Mouse (Mus musculus) forebrain, embryonic 14.5 days (tissue): ENCODE results near the gene Plaa. TPM values are rescaled to one million over a fixed set of nuclear protein-coding genes. Genes with fewer than 3 reads are reported as not detected.
A peak's percentile ranks its signal among the peaks of the same experiment; 100 is the strongest.

Experiments
- ATAC-seq: fragments of 200-750 bp; cut with Nextera tagmentation; 2 replicates; pipeline ENCODE4 v1.8.0; 2017; ENCODE audit warnings: mild to moderate bottlenecking, moderate library complexity
- DNase-seq: peaks from one replicate; pipeline ENCODE4 v3.0.0-alpha.2; 2015; ENCODE audit warnings: low spot score
- H3K27ac ChIP-seq: fragments of 300-500 bp; sonication (generic); 2 replicates; pipeline ENCODE4 v1.5.1; 2014; ENCODE audit warnings: low read depth, mild to moderate bottlenecking, control low read depth, low read length, moderate library complexity
- H3K27me3 ChIP-seq: fragments of 300-500 bp; sonication (generic); replicated peaks from 2 replicates; pipeline ENCODE4 v1.6.1; 2014; ENCODE audit warnings: low read length, control low read depth, mixed read lengths; ENCODE audit not compliant: control insufficient read depth, insufficient read depth
- H3K36me3 ChIP-seq: fragments of 300-500 bp; sonication (generic); 2 replicates; pipeline ENCODE4 v1.6.1; 2014; ENCODE audit warnings: low read length, control low read depth; ENCODE audit not compliant: control insufficient read depth, insufficient read depth
- H3K4me1 ChIP-seq: fragments of 300-500 bp; sonication (generic); 2 replicates; pipeline ENCODE4 v1.6.1; 2014; ENCODE audit warnings: antibody characterized with exemption, low read length, control low read depth; ENCODE audit not compliant: control insufficient read depth, insufficient read depth
- H3K4me2 ChIP-seq: fragments of 300-500 bp; sonication (generic); 2 replicates; pipeline ENCODE4 v1.6.1; 2014; ENCODE audit warnings: mild to moderate bottlenecking, control low read depth, low read length
- H3K4me3 ChIP-seq: fragments of 300-500 bp; sonication (generic); 2 replicates; pipeline ENCODE4 v1.5.1; 2014; ENCODE audit warnings: low read depth, low read length, control low read depth
- H3K9ac ChIP-seq: fragments of 300-500 bp; sonication (generic); 2 replicates; pipeline ENCODE4 v1.6.1; 2014; ENCODE audit warnings: mild to moderate bottlenecking, low read length, control low read depth, moderate library complexity
- H3K9me3 ChIP-seq: fragments of 300-500 bp; sonication (generic); replicated peaks from 2 replicates; pipeline ENCODE4 v1.6.1; 2016; ENCODE audit warnings: low read length, control low read depth, mixed read lengths; ENCODE audit not compliant: control insufficient read depth
- WGBS: fragments of 180-500 bp; shearing (Covaris S2); extraction: QIAGEN DNeasy Blood & Tissue Kit; methylation state at CpG from one replicate; pipeline ENCODE4 v1.1.7; 2014; 5-methylcytosine and 5-hydroxymethylcytosine counted together
- polyA plus RNA-seq: library from polyadenylated mRNA; unstranded; fragments of >200 nt; fragmentation: Nextera tagmentation; extraction: Ambion mirVana; gene quantifications from 2 replicates; pipeline ENCODE4 v1.2.1, GENCODE M21; 2014

Plaa gene
- polyA plus RNA-seq, 1 experiment from 2014 or later: 69.4 TPM

GRCm38 (mm10) chr4:94605591-94605990 lies 2.5 kb upstream of the Plaa start:
- no peak overlapping the region for H3K4me2 ChIP-seq
- no peak overlapping the region for H3K27ac ChIP-seq
- no peak overlapping the region for H3K9ac ChIP-seq
- ATAC-seq (no peak), DNase-seq (no peak)
- H3K9me3 ChIP-seq: no peaks in the 10 kb centered on the region
- no peaks in the 10 kb centered on the region for H3K27me3 ChIP-seq
- WGBS: 91% methylated on average over 2 of the region's 2 CpGs
- no peak overlapping the region for H3K4me3 ChIP-seq
- H3K36me3 ChIP-seq: no peaks in the 10 kb centered on the region
- peaks cover 10% of the 10 kb centered on the region for H3K4me1 ChIP-seq

- no peaks in the 10 kb centered on the region for H3K36me3 ChIP-seq
- no peaks in the 10 kb centered on the region for H3K27me3 ChIP-seq
- no peak for DNase-seq
- H3K4me3 ChIP-seq: 0 out of 2 replicates have a peak overlapping the region, but pooled peaks have one; percentile 97
- no peak overlapping the region for H3K4me2 ChIP-seq
- H3K4me1 ChIP-seq: peaks cover 10% of the 10 kb centered on the region
- no peak for ATAC-seq
- no peak overlapping the region for H3K9ac ChIP-seq
- no peaks in the 10 kb centered on the region for H3K9me3 ChIP-seq
- H3K27ac ChIP-seq: no peak overlapping the region
- 93% methylated on average over 2 of the region's 2 CpGs for WGBS
These were observed 1.5 kb upstream of the Plaa start for GRCm38 (mm10) chr4:94604452-94605019.

GRCm38 (mm10) chr4:94602496-94603030 lies 481 bp downstream of the Plaa start:
- DNase-seq (no peak), ATAC-seq (no peak)
- Histone ChIP-seq H3K4me1 (peaks cover 10% of the 10 kb centered on the region), H3K27me3 (no peaks in the 10 kb centered on the region), H3K27ac (peak overlapping the region; percentile 81), H3K9ac (peak overlapping the region; percentile 96), H3K4me2 (peak overlapping the region; percentile 81), H3K4me3 (peak overlapping the region; percentile 97), H3K9me3 (no peaks in the 10 kb centered on the region), H3K36me3 (no peaks in the 10 kb centered on the region)
- under 1% methylated on average over 29 of the region's 33 CpGs for WGBS

- Histone ChIP-seq H3K27me3 (no peaks in the 10 kb centered on the region), H3K27ac (no peak overlapping the region), H3K4me2 (peak overlapping the region; percentile 81; the same call in 1 of the 2 replicates), H3K9me3 (no peaks in the 10 kb centered on the region), H3K4me1 (peaks cover 10% of the 10 kb centered on the region), H3K36me3 (no peaks in the 10 kb centered on the region), H3K4me3 (peak overlapping the region; percentile 97; the same call in 1 of the 2 replicates), H3K9ac (no peak overlapping the region)
- DNase-seq (no peak), ATAC-seq (no peak)
- 90% methylated on average over 4 of the region's 4 CpGs for WGBS
These were observed 1.6 kb downstream of the Plaa start for GRCm38 (mm10) chr4:94601395-94601794.

GRCm38 (mm10) chr4:94592709-94593108 lies 10.3 kb downstream of the Plaa start:
- Histone ChIP-seq H3K36me3 (no peaks in the 10 kb centered on the region), H3K9ac (no peak overlapping the region), H3K9me3 (no peaks in the 10 kb centered on the region), H3K4me3 (no peak overlapping the region), H3K27me3 (no peaks in the 10 kb centered on the region), H3K27ac (no peak overlapping the region), H3K4me2 (no peak overlapping the region), H3K4me1 (no peaks in the 10 kb centered on the region)
- ATAC-seq (no peak), DNase-seq (no peak)

GRCm38 (mm10) chr4:94591765-94592381 lies 11.2 kb downstream of the Plaa start:
- no peak overlapping the region for H3K27ac ChIP-seq
- no peaks in the 10 kb centered on the region for H3K4me1 ChIP-seq
- H3K9ac ChIP-seq: no peak overlapping the region
- H3K27me3 ChIP-seq: no peaks in the 10 kb centered on the region
- ATAC-seq: no peak
- no peaks in the 10 kb centered on the region for H3K9me3 ChIP-seq
- no peak overlapping the region for H3K4me2 ChIP-seq
- WGBS: 80% methylated on average over 4 of the region's 4 CpGs
- no peak overlapping the region for H3K4me3 ChIP-seq
- H3K36me3 ChIP-seq: no peaks in the 10 kb centered on the region
- DNase-seq: no peak

- Histone ChIP-seq H3K9ac (no peak overlapping the region), H3K4me2 (no peak overlapping the region), H3K9me3 (no peaks in the 10 kb centered on the region), H3K4me3 (no peak overlapping the region), H3K27ac (no peak overlapping the region), H3K36me3 (peaks cover 50% of the 10 kb centered on the region), H3K27me3 (no peaks in the 10 kb centered on the region), H3K4me1 (no peaks in the 10 kb centered on the region)
- 95% methylated on average over 4 of the region's 4 CpGs for WGBS
- no peak for DNase-seq
- ATAC-seq: no peak
These were observed 30.4 kb downstream of the Plaa start for GRCm38 (mm10) chr4:94572677-94573076.

GRCm38 (mm10) chr4:94564297-94564696 lies 38.7 kb downstream of the Plaa start:
- H3K4me2 ChIP-seq: no peak overlapping the region
- no peak for DNase-seq
- no peaks in the 10 kb centered on the region for H3K27me3 ChIP-seq
- peaks cover 14% of the 10 kb centered on the region for H3K36me3 ChIP-seq
- no peaks in the 10 kb centered on the region for H3K4me1 ChIP-seq
- no peak overlapping the region for H3K9ac ChIP-seq
- no peak overlapping the region for H3K27ac ChIP-seq
- H3K4me3 ChIP-seq: no peak overlapping the region
- no peak for ATAC-seq
- no peaks in the 10 kb centered on the region for H3K9me3 ChIP-seq

GRCm38 (mm10) chr4:94561954-94562648 lies 40.9 kb downstream of the Plaa start:
- WGBS: 78% methylated on average over 7 of the region's 7 CpGs
- H3K27me3 ChIP-seq: no peaks in the 10 kb centered on the region
- no peaks in the 10 kb centered on the region for H3K4me1 ChIP-seq
- ATAC-seq (no peak), DNase-seq (no peak)
- no peak overlapping the region for H3K9ac ChIP-seq
- no peak overlapping the region for H3K4me2 ChIP-seq
- no peaks in the 10 kb centered on the region for H3K9me3 ChIP-seq
- peaks cover 5% of the 10 kb centered on the region; the same call in 1 of the 2 replicates for H3K36me3 ChIP-seq
- H3K27ac ChIP-seq: no peak overlapping the region
- H3K4me3 ChIP-seq: no peak overlapping the region
